Mouse (Mus musculus) heart, embryonic 15.5 days (tissue): ENCODE data around the gene Ywhah. TPM values are rescaled to one million over a fixed set of nuclear protein-coding genes. Genes with fewer than 3 reads are reported as not detected.

Experiments
- ATAC-seq: fragments of 200-750 bp; cut with Nextera tagmentation; replicated peaks from 2 replicates; pipeline ENCODE4 v1.8.0; 2017; ENCODE audit warnings: low read depth, moderate TSS enrichment; ENCODE audit not compliant: insufficient number of reproducible peaks, insufficient read depth, low FRiP score
- H3K27ac ChIP-seq: fragments of 300-500 bp; sonication (generic); 2 replicates; pipeline ENCODE4 v1.5.1; 2015; ENCODE audit warnings: mild to moderate bottlenecking, inconsistent platforms
- H3K27me3 ChIP-seq: fragments of 300-500 bp; sonication (generic); 2 replicates; pipeline ENCODE4 v1.6.1; 2015; ENCODE audit warnings: inconsistent platforms
- H3K36me3 ChIP-seq: fragments of 300-500 bp; sonication (generic); 2 replicates; pipeline ENCODE4 v1.6.1; 2015; ENCODE audit warnings: mild to moderate bottlenecking, inconsistent platforms
- H3K4me1 ChIP-seq: fragments of 300-500 bp; sonication (generic); replicated peaks from 2 replicates; pipeline ENCODE4 v1.6.1; 2015; ENCODE audit warnings: inconsistent platforms
- H3K4me2 ChIP-seq: fragments of 300-500 bp; sonication (generic); 2 replicates; pipeline ENCODE4 v1.6.1; 2015; ENCODE audit warnings: inconsistent platforms, mild to moderate bottlenecking, moderate library complexity
- H3K4me3 ChIP-seq: fragments of 300-500 bp; sonication (generic); 2 replicates; pipeline ENCODE4 v1.5.1; 2015; ENCODE audit warnings: mild to moderate bottlenecking, inconsistent platforms
- H3K9ac ChIP-seq: fragments of 300-500 bp; sonication (generic); 2 replicates; pipeline ENCODE4 v1.6.1; 2015; ENCODE audit warnings: mild to moderate bottlenecking, inconsistent platforms
- H3K9me3 ChIP-seq: fragments of 300-500 bp; sonication (generic); replicated peaks from 2 replicates; pipeline ENCODE4 v1.6.1; 2016; ENCODE audit warnings: inconsistent platforms
- WGBS: fragments of 180-500 bp; shearing (Covaris S2); methylation state at CpG from one replicate; pipeline ENCODE4 v1.1.7; 2015; ENCODE audit warnings: mixed read lengths; 5-methylcytosine and 5-hydroxymethylcytosine counted together
- polyA plus RNA-seq: library from polyadenylated mRNA; unstranded; fragments of >200 nt; fragmentation: Nextera tagmentation; extraction: Ambion mirVana; gene quantifications from 2 replicates; pipeline ENCODE4 v1.2.1, GENCODE M21; 2015

Ywhah gene
- polyA plus RNA-seq, 1 experiment from 2014 or later, result 441 TPM

DNA sequence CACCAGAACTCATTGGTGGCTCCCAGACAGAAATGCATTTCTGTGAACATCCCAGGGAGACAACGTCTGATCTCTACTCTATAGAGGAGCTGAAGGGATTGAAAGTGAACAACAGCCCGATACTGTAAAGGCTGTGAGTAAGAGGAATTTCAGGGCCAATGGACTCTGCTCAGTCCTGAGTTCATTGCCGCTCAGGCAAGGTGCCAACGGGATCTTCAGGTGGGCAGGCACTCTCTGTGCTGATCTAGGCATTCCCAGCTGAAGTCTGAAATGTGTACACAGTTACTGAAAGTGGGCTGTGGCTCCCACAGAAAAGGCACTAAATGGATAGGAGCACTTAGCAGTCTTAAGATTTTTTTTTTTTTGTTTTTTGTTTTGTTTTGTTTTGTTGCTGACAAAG is 19.8 kb upstream of the Ywhah start:
- Histone ChIP-seq H3K4me3 (no peak overlapping the region), H3K36me3 (no peaks in the 10 kb centered on the region), H3K9ac (no peak overlapping the region), H3K27ac (no peak overlapping the region), H3K27me3 (no peaks in the 10 kb centered on the region), H3K9me3 (no peaks in the 10 kb centered on the region), H3K4me2 (no peak overlapping the region), H3K4me1 (no peaks in the 10 kb centered on the region)
- no peak for ATAC-seq
- 74% methylated on average over 4 of the region's 4 CpGs for WGBS

DNA sequence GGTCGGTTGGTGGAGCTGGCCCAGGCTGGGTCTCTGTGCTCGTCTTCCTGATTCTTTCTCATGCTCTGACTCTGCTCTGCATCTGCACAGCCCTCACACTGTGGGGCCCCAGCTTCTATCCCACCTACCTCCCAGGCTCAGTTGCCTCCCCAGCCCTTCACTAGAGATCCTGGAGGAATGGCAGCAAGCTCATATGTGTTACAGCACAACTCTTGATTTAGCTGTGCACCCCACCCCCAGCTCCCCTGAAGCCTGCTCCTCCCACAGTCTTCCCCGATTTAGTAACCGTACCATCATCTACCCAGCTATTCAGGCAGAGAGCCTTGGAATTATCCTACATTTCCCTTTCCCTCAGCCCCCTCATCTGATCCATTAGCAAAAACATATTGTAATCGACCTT is 17.5 kb upstream of the Ywhah start:
- no peaks in the 10 kb centered on the region for H3K9me3 ChIP-seq
- H3K36me3 ChIP-seq, result no peaks in the 10 kb centered on the region
- WGBS, result 79% methylated on average over 5 of the region's 5 CpGs
- H3K9ac ChIP-seq, result no peak overlapping the region
- H3K27me3 ChIP-seq, result no peaks in the 10 kb centered on the region
- H3K27ac ChIP-seq, result no peak overlapping the region
- H3K4me2 ChIP-seq, result no peak overlapping the region
- no peak overlapping the region for H3K4me3 ChIP-seq
- no peaks in the 10 kb centered on the region for H3K4me1 ChIP-seq
- no peak for ATAC-seq

DNA sequence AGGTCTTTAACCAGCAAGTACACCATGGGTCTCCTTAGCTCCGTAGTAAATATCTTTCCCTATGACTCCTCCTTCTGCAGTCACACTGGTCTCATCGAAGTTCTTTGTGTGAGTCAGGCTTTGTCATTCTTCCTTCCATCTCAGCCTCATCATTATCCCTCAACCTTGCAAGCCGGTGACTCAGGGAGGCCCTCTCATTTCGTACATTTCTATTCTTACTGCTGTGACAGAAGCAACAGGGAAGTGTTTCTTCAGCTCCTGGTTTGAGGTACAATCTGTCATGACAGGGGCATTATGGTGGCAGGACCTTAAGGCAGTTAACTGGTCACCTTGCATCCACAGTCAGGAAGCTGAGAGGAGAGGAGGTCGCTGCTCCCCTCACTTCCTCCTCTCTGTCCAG is 15.8 kb upstream of the Ywhah start:
- H3K9me3 ChIP-seq, result no peaks in the 10 kb centered on the region
- 83% methylated on average over 5 of the region's 5 CpGs for WGBS
- H3K9ac ChIP-seq, result no peak overlapping the region
- no peak for ATAC-seq
- no peak overlapping the region for H3K4me3 ChIP-seq
- H3K4me1 ChIP-seq, result 0 out of 2 replicates have a peak, but pooled peaks cover 3% of the 10 kb centered on the region
- H3K4me2 ChIP-seq, result no peak overlapping the region
- H3K27me3 ChIP-seq, result no peaks in the 10 kb centered on the region
- no peak overlapping the region for H3K27ac ChIP-seq
- H3K36me3 ChIP-seq, result no peaks in the 10 kb centered on the region

DNA sequence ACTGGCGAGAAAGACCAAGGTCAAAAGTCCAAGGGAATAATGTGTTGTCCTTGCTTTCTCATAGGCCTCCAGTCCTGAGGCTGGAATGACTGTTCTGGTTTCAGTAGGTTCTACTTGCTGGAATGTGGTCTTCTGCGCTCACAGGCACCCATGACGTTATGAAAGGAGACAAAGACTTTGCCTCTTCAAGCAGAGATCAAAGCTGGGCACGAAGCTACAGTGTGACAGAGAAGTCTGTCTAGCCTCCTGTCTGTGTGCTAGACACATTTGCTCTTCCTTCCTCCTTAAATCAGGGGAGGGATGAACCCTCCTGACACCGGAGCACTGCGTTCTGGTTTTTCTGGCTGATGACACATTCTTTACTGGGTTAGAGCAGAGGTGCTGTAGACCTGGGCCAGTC is 15.1 kb upstream of the Ywhah start:
- no peak for ATAC-seq
- Histone ChIP-seq H3K4me3 (no peak overlapping the region), H3K9me3 (no peaks in the 10 kb centered on the region), H3K27me3 (no peaks in the 10 kb centered on the region), H3K27ac (no peak overlapping the region), H3K36me3 (no peaks in the 10 kb centered on the region), H3K9ac (no peak overlapping the region), H3K4me1 (0 out of 2 replicates have a peak, but pooled peaks cover 3% of the 10 kb centered on the region), H3K4me2 (no peak overlapping the region)
- WGBS, result 71% methylated on average over 6 of the region's 6 CpGs

DNA sequence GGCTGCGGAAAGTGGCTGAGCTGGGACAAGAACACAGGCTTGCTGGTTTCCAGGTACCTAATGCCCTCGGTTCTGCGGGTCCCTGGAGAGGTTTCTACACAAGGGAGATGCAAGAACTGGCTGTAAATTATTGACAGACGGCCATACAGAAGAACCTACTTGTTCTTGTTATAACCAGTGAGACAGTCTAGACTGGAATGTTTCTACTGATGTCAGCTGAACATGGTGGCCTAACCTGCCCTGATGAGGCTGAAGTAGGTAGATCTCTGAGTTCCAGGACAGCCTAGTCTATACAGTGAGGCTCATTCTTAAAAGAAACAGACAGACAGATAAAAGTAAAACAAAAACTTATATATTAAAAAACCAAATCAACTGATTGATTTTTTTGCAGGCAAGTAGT is 14.5 kb upstream of the Ywhah start:
- H3K9me3 ChIP-seq, result no peaks in the 10 kb centered on the region
- WGBS, result 77% methylated on average over 4 of the region's 4 CpGs
- no peaks in the 10 kb centered on the region for H3K36me3 ChIP-seq
- ATAC-seq, result no peak
- no peak overlapping the region for H3K27ac ChIP-seq
- H3K4me3 ChIP-seq, result no peak overlapping the region
- H3K9ac ChIP-seq, result no peak overlapping the region
- no peak overlapping the region for H3K4me2 ChIP-seq
- no peaks in the 10 kb centered on the region for H3K27me3 ChIP-seq
- 0 out of 2 replicates have a peak, but pooled peaks cover 3% of the 10 kb centered on the region for H3K4me1 ChIP-seq

DNA sequence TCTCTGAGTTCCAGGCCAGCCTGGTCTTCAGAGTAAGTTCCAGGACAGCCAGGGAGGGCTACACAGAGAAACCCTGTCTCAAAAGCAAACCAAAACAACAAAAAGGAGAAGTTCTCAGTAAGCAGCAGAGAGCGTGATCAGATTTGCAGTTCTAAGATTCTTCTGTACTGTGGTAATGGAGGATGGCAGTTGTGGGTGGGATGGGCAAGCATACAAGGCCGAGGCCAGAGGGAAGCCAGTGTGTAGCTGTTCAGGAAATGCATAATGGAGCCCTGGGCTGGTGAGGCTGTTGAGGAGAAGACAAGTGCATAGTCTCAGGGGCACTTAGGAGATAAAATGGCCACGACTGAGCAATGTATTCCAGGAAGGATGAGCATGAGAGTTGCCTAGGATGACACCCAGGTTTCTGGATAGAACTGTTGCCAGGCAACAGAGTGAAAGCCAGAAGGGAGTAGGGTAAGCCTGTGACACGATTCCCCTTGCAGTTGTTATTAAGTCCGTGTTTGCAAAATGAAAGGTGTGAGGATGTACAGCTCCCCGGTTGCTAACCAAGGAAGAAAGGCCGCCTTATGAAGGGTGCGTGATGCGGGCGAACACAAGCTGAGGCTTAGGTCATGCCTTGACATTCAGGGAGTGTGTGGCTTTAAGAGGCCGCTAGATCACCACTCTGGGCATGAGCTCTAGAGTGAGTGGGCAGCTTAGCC is 13.0 kb upstream of the Ywhah start:
- Histone ChIP-seq H3K4me2 (no peak overlapping the region), H3K27ac (no peak overlapping the region), H3K4me1 (0 out of 2 replicates have a peak, but pooled peaks cover 3% of the 10 kb centered on the region), H3K9me3 (no peaks in the 10 kb centered on the region), H3K9ac (no peak overlapping the region), H3K27me3 (no peaks in the 10 kb centered on the region), H3K36me3 (no peaks in the 10 kb centered on the region), H3K4me3 (no peak overlapping the region)
- no peak for ATAC-seq
- 73% methylated on average over 11 of the region's 11 CpGs for WGBS

DNA sequence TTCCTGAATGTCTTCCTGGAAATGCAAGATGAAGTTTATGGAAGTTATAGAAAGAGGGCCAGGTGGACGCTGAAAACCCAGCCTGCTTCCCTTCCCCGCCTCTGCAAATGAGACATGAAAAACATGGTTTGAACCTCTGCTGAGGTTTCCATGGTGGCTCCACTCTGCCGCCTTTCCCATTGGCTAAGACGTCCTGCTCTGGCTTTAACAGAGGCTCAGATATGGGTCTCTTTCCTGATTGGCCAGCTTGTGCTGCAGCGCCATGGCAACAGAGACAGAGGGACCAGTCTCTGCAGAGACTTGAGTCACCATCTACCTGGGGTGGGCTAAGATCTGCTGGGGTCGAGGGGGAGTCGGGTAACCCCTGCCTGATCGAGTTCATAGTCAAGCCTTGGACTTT is 11.9 kb upstream of the Ywhah start:
- 52% methylated on average over 8 of the region's 8 CpGs for WGBS
- Histone ChIP-seq H3K27ac (no peak overlapping the region), H3K9me3 (no peaks in the 10 kb centered on the region), H3K4me2 (no peak overlapping the region), H3K27me3 (no peaks in the 10 kb centered on the region), H3K9ac (no peak overlapping the region), H3K4me3 (no peak overlapping the region), H3K36me3 (no peaks in the 10 kb centered on the region), H3K4me1 (peaks cover 11% of the 10 kb centered on the region)
- no peak for ATAC-seq

DNA sequence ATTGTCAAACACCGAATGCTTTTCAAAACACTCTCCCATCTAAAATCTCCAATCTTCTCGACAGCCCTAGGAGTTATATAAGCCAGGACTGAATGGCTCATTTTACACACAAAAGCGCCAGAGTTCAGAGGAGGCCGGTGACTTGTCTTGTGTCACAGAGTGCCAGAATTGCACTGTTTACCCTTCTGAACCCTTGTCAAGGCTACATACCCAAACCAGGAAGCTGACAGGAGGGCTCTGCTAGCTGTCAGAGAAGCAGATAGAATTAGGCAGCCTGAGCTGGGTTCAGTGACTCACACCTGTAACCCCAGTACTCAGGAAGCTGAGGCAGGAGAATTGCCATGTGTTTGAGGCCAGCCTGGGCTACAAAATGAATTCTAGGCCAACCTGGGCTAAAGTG is 11.2 kb upstream of the Ywhah start:
- Histone ChIP-seq H3K9me3 (no peaks in the 10 kb centered on the region), H3K4me2 (no peak overlapping the region), H3K4me1 (peaks cover 11% of the 10 kb centered on the region), H3K27ac (no peak overlapping the region), H3K36me3 (no peaks in the 10 kb centered on the region), H3K27me3 (no peaks in the 10 kb centered on the region), H3K9ac (no peak overlapping the region), H3K4me3 (no peak overlapping the region)
- 67% methylated on average over 4 of the region's 4 CpGs for WGBS
- no peak for ATAC-seq

DNA sequence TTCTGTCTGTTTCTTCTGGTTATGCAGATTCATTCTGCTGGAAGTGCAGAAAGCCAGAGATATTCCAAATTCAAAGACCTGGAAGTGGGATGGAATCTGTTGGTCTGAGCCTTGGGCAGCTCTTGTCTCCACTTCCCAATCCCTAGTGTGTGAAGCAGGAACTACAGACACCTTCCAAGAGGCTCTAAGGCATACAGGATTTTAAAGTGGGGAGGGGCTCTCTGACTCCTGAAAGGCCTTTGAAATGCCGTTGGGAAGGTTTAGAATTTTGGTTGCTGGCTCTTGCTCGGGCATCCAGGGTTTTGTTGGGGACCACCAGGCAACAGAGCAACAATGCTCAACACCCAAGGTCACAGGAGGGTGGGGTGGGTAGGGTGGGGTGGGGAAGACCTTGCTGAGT is 9.3 kb upstream of the Ywhah start:
- H3K27ac ChIP-seq, result no peak overlapping the region
- H3K4me1 ChIP-seq, result peaks cover 11% of the 10 kb centered on the region
- H3K4me3 ChIP-seq, result no peak overlapping the region
- ATAC-seq, result no peak
- 46% methylated on average over 2 of the region's 2 CpGs for WGBS
- no peaks in the 10 kb centered on the region for H3K27me3 ChIP-seq
- H3K36me3 ChIP-seq, result no peaks in the 10 kb centered on the region
- H3K4me2 ChIP-seq, result no peak overlapping the region
- no peak overlapping the region for H3K9ac ChIP-seq
- no peaks in the 10 kb centered on the region for H3K9me3 ChIP-seq

DNA sequence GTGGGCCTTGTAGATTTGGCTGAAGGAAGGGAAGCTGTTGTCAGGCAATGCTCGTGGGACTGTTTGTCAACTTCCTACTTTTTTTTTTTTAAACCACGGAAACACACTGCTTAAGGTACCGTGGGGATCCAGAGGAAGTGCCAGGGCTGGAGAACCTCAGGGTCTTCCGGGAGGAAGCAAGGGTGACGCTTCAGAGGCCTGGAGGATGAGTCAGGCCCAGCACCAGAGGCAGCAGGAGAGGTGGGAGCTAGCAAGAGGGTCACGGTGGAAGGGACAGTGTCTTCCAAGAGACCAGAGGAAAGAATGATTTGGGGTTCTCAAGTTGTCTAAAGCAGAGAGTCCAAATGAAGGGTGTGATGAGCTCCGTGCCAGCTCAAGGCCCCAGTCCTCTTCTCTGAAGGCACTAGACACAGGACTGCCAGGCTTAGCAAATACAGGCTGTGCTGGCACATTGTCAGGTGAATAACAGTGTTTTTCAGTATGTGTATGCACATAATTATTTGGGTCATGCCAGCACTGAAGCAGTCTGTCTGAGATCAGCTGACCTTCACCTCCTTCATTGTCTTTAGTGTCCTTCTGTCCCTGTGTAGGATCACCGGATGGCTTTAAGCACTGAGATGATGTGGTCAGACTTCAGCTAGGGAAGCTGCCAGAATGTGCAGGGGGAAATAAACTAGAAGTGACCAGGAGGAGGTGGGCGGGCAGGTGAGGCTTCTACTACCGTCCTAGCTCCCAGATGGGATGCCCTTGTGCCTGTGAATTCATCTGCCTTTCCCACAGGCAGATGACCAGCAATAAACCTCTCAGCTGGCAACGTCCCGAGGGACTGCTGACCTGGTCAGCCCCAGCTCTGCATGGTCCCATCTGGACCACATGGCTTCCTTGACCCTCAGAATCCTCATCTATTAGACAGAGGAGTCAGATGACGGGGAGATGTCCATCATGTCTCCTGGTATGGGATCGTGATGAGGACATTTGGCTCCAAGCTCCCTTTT is 8.5 kb upstream of the Ywhah start:
- no peaks in the 10 kb centered on the region for H3K9me3 ChIP-seq
- no peak overlapping the region for H3K9ac ChIP-seq
- no peak overlapping the region for H3K27ac ChIP-seq
- H3K4me1 ChIP-seq, result peaks cover 11% of the 10 kb centered on the region
- no peaks in the 10 kb centered on the region for H3K36me3 ChIP-seq
- no peak overlapping the region for H3K4me2 ChIP-seq
- no peaks in the 10 kb centered on the region for H3K27me3 ChIP-seq
- 66% methylated on average over 14 of the region's 14 CpGs for WGBS
- ATAC-seq, result no peak
- H3K4me3 ChIP-seq, result no peak overlapping the region

DNA sequence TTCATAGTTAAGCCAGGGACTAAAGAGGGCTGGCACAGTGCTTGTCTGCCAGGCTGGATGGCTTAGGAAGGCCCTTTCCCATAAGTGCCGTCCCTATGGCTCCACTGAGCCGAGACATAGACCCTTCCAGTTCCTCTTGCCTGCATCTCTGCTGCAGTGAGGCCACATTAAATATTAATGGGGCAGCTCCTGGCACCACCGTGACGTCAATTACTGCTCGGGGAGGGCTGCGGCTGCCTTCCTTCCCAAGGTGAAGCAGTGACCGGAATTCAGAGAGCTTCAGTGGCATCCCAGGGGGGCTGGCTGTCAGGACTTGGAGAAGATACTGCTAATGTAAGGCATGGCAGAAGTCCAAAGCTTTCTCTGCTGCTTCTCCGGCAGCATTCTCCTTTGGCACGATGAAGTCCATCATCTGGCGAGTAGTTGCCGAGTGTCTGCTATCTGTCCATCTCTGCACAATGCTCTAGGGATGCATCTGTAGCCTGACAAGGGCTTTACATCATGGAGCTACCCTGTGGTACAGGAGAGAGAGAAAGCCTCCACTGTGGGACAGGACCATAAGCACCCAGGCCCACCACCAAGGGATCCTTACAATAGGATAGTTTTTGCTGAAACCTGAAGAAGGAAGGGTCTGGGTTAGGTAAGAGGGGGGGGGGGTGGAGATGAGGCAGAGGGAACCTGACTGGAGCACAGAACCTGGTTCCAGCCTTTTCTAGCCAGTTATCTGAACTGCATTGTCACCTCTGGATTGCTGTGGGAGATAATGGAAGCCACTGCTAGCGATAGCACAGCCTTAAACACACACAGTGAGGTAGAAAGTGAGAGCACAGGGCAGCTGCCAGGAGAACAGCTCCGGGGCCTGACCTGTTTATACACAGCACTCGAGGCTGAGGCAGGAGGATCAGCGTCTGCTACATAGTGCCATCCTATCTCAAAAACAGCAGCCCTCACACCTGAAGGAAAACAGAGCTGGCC is 7.2 kb upstream of the Ywhah start:
- Histone ChIP-seq H3K9me3 (no peaks in the 10 kb centered on the region), H3K4me3 (no peak overlapping the region), H3K4me1 (peaks cover 9% of the 10 kb centered on the region), H3K36me3 (no peaks in the 10 kb centered on the region), H3K9ac (no peak overlapping the region), H3K27ac (no peak overlapping the region), H3K4me2 (no peak overlapping the region), H3K27me3 (no peaks in the 10 kb centered on the region)
- 39% methylated on average over 15 of the region's 15 CpGs for WGBS
- no peak; the same call in 1 of the 2 replicates for ATAC-seq
